Mouse (Mus musculus): ENCODE measurements around the gene Cdh20.

DNA sequence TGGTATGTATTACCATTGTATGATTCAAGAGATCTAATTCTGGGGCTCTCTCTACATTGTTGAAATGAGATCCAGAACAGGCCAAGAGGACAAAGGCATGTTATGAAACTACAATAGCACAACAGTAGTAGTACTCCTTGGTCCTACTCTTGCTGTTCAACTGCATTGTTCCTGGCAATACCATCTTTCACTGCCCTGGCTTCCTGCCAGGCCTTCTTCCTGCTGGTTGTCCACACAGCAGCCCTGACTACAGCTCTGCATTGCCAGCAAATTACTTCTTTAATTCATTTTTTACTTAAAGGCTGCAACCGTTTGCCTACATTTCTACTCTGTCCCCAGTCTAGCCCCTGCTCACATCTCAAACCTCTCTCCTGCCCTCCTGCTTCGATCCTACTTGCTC is 59.8 kb downstream of the Cdh20 start:
- TF ChIP-seq CTCF (IDR thresholded peaks at IDR 0.05; ENCODE audit: low read depth), result no peak
- no peak for TF ChIP-seq EP300 (IDR thresholded peaks at IDR 0.05; ENCODE audit: low read depth)
